Mouse (Mus musculus) adrenal gland, postnatal 10 days (tissue): Measurements from ENCODE around the gene Yipf7. TPM values are rescaled to one million over a fixed set of nuclear protein-coding genes. Genes with fewer than 3 reads are reported as not detected.

Experiments
- DNase-seq: peaks from one replicate; pipeline ENCODE4 v3.0.0; 2021; ENCODE audit warnings: mixed read lengths
- long read RNA-seq, 2 experiments: library from polyadenylated mRNA; stranded (forward); transcript quantifications; one replicate each; pipeline ENCODE4 v2.0.0; 2021
- total RNA-seq, 2 experiments: library from RNA; stranded (reverse); gene quantifications; 2 replicates each; pipeline ENCODE4 v1.2.3; 2021

The Yipf7 gene
- total RNA-seq, result 1 to 10 TPM; 1.3 to 8.9 TPM
- long read RNA-seq, experiment 1, partial matches to known transcripts, result 0 of 1 reads
- long read RNA-seq, experiment 1, other reads (novel, unspliced or antisense), result 0 of 1 reads
- long read RNA-seq, experiment 2, partial matches to known transcripts, result 0 of 2 reads
- long read RNA-seq, experiment 2, other reads (novel, unspliced or antisense), result 1 of 2 reads

- DNase-seq, result no peak
Observed at GRCm38 (mm10) chr5:69542489-69542888, at the start of gene Yipf7. Gene Yipf7 (minus strand): TSS chr5:69542648.

DNA sequence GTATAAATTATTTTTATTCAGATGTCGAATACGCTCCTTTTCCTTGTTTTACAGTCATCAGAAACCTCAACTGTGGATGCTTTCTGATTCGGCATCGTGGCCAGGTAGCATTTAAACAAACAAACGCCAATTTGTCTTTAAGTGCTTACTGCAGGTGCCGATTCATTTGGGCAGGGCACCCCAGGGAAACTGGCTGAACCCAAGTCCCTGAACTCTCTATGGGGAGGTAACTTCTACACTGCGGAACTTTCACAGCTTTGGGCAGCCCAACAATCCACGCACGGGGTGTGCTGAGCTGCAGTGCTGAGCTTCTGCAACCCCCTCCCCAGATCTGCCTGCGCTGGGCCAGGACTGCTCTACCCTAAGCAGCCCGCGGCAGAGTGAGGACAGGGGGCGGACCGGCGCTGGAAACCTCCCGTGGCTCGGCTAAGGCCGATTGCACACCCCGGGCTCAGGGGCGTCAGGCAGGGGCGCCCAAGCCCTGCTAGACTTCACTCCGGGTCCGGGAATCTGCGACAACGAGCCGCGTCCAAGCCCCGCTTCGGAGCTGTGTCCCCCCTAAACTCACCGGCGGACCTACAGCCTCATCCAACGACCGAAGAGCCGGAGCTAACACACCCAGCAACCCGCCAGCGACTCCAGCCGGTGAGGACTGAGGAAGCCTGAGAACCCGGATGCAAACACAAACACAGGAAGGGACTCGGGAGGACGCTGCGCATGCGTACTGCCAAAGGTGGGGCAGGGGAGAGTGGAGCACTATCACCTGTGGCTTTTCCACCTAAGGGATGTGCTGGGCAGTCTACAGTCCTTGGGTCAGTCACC lies 49.4 kb upstream of the Yipf7 start, which contains the start of gene Gnpda2:
Gene Gnpda2, minus strand, starts transcription at position 701 of the 822 bp plus-strand sequence.
- peak; percentile 89 for DNase-seq

- peak; percentile 23 for DNase-seq
Observed at GRCm38 (mm10) chr5:69557404-69557935, 15.0 kb upstream of the Yipf7 start.

DNA sequence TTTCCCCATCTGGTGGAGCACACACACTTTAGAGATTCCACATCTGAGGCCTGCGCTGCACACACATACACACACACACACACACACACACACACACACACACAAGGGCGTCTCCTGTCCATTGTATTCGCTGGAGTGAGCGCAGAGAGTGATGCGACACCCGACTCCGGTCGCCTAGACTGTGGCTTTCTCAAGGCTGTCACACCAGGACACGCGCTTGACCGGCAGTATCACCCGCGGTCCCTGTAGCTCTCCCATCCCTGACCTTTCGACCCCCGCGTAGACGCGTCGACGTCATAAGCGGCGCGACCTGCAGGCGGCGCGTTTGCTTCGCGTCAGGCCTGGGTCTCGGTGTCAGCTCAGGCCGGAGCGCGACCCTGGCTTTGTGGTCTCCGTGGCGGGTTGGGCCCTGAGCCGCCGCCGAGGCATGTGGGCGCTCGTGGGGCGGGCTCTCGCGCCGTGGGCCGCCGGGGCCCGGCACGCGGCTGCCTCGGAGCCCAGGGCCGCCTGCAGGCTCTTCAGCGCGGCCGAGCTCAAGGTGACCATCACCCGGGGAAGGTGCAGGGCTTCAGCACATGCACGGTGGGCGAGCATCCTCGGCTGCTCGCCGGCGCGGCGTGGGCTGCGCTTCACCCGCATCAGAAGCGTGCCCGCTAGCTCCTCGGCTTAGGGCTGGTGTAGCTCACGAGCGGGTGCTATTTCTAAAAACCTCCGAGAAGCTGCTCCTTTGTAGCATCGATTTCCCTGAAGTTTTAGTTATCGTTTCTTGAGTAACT lies 14.4 kb upstream of the Yipf7 start, which contains the start of gene Guf1:
Gene Guf1, plus strand, starts transcription at position 296 of the 776 bp plus-strand sequence.
- peak; percentile 96 for DNase-seq

DNA sequence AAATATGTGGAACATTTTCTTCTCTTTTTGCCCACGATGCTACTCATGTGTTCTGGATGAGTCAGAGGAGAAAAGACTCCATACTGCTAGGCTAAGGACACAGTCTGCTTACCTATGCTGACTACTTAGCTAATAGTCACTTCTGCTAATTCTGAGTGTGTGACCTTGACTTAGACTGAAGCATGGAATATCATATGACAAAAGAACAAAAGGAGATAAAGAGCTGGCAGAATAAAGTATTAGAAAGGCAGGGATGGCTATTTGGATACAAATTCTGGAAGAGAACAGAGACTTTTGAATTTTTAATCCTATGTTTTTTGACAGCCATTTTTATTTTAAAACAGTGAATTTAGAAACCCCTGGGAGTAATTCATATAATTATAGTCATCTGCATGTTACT lies 768 bp downstream of the Yipf7 start:
- DNase-seq, result no peak

GRCm38 (mm10) chr5:69523944-69524343 lies 18.5 kb downstream of the Yipf7 start:
- DNase-seq, result no peak

DNA sequence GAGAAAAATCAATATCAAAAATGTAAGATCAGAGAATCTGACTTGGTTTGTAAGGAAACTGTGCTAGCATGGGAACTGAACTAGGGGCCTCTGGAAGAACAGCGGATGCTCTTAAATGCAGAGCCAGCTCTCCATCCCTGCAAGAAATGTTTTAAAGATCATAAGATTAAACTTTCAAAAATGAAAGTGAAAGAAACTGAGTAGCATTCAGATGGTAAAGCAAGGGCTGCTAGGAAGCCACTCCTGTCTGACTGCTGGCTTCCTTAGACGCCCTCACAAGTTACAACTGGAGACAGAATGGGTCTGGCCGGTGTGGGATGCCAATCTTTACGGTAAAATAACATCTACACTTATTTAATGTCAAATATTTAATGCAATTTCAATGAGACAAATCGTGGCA lies 20.4 kb downstream of the Yipf7 start:
- no peak for DNase-seq

DNA sequence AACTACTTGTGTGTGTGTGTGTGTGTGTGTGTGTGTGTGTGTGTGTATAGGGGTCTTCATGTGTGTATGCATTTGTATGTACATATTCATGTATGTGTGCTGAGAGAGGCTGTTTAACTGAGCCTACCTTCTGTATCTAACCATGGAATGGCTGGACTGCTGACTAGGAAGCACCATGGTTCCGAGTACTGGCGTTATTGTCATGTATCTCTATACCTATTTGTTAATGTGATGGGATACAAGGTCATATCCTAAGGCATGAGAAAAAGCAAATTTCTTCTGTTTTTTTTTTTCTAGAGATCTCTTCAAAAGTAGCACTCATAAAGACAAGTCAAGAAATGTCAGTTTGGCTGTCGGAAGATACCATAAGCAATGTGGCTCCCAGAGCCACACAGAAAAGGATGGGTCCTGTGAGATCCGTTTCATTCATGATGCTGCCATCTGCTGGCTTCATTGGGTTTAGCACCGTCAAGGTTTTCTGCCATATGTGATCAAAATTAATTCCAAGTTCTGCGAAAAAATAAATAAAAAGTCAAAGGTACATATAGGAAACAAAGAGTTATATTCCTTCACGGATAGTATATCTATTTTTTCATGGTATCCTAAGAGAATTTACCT lies 21.7 kb downstream of the Yipf7 start:
- DNase-seq, result peak; percentile 66

GRCm38 (mm10) chr5:69512203-69512602 lies 30.2 kb downstream of the Yipf7 start:
- DNase-seq, result no peak

- peak; percentile 2 for DNase-seq
Observed at GRCm38 (mm10) chr5:69511631-69512030, 30.8 kb downstream of the Yipf7 start.

DNA sequence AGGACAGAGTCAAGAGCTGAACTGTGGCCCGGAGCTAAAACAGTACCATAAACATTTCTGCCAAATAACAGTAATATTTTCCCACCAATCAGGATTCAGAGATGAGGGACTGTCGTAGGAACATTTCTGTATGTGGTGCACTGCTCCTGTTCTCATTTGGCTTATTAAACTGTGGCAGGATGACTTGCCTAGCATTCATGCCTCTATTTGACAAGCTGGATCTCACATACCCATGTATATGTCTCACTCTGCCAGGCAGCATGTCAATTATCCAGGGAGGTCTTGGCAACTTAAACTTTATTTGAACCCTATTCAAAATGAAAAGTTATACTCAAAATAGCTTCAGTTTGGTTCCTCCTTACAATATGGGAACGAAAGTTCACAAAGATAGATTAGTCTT lies 35.4 kb downstream of the Yipf7 start:
- no peak for DNase-seq

DNA sequence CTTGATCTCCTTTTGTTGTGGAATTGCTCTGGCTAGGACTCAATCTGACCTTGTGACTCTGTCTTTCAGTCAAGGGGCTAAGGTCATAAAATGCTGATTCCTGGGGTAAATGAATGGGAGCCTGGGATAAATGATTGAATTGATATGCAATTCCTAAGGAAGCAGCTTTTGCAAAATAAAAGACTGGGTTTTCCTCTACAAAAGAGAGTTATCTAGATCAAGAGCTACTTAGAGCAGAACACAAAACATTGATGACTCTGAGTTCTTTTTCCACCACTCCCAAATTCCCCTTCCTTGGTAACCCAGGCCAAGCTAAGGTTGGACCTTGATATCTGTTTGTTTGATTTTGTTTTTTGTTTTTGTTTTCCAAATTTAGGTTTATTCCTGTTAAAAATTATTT lies 53.4 kb downstream of the Yipf7 start:
- DNase-seq, result no peak

- DNase-seq, result no peak
Observed at GRCm38 (mm10) chr5:69467520-69467919, 74.9 kb downstream of the Yipf7 start.

Other genes with a start within 250 kb of the Yipf7 start
- gene Kctd8, start 201.0 kb downstream of the Yipf7 start, total RNA-seq, result under 1 TPM; 0.12 to 0.30 TPM
- 10 to 100 TPM; 27.9 to 41.4 TPM for gene Guf1, start 14.3 kb upstream of the Yipf7 start, total RNA-seq
- 10 to 100 TPM; 22.3 to 25.4 TPM for gene Gnpda2, start 49.7 kb upstream of the Yipf7 start, total RNA-seq